Mouse (Mus musculus) CD4-positive, CD25-positive, alpha-beta regulatory T cell, adult 4 months (primary cell): Measurements from ENCODE around the gene Evx1. TPM values are rescaled to one million over a fixed set of nuclear protein-coding genes. Genes with fewer than 3 reads are reported as not detected.
"Not testable (repeated sequence)": the region's sequence is repeated elsewhere in the genome, so short reads cannot be mapped to it uniquely, and the experiment has no call there.

Experiments
- ATAC-seq: one replicate; pipeline ENCODE4 v1.8.0; 2017
- polyA plus RNA-seq, 2 experiments: library from polyadenylated mRNA; unstranded; fragments of 100-300 nt; shearing (Covaris generic); gene quantifications; one replicate each; pipeline ENCODE4 v1.2.1; 2017

The Evx1 gene
- polyA plus RNA-seq, 2 experiments from 2014 or later: not detected

- no peak for ATAC-seq
Measured at GRCm38 (mm10) chr6:52321826-52322315, 8.6 kb downstream of the Evx1 start.

DNA sequence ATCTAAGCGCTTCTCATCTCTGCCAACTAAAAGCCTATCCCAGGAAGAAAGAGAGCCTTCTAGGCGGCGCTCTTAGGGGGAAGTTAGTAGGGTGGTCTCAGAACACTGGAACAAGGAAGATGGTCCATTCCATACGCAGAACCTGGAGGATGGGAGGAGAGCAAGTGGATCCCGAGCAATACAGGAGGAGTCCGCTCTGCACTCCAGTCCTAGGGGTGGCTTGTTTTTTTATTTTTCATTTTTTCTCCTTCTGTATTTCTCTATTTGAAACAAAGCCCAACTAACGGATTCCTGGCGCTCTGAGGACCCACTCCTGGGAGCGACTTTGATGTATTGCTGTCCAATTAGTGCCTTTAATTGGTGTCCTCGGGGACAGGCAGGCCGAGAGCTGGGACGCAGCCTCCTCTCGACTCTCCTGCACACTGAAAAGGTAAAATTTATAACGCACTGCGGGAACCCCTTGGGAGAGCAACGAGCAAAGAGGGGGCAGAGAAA, 9.5 kb downstream of the Evx1 start:
- ATAC-seq: no peak

DNA sequence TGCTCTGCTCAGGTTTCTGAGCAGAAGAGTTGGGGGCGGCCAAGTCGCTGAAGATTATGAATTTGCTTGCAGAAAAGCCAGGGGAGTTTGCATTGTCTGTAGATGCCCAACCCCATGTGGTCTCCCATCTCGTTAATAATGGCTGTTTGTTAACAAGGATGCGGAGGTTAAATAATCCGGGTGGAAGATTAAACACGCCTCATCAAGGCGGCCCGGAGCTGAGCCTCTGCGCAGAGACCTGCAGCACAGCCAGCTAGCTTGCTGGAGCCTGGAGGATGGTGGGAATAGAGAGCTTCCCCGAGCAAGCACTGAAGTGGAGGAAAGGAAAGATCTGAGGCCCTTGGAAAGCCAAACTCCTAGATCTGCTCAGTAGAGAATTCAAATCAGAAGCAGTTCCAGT, 10.0 kb downstream of the Evx1 start:
- ATAC-seq: no peak

GRCm38 (mm10) chr6:52324061-52324460, 10.8 kb downstream of the Evx1 start:
- ATAC-seq: no peak

DNA sequence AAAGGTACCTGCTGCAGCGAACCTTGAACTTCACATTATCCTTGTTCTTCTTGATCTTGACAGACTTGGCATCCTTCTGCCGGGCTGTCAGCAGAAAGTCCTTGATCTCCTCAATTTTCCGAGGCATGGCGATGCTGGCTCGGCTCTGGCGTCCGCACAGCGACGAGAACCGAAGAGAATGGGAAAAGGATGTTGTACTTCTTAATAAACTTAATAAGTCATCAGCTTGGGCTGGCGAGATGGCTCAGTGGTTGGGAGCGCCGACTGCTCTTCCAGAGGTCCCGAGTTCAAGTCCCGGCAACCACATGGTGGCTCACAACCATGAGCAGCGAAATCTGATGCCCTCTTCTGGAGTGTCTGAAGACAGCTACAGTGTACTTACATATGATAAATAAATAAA, 33.5 kb downstream of the Evx1 start:
- not testable (repeated sequence) for ATAC-seq

DNA sequence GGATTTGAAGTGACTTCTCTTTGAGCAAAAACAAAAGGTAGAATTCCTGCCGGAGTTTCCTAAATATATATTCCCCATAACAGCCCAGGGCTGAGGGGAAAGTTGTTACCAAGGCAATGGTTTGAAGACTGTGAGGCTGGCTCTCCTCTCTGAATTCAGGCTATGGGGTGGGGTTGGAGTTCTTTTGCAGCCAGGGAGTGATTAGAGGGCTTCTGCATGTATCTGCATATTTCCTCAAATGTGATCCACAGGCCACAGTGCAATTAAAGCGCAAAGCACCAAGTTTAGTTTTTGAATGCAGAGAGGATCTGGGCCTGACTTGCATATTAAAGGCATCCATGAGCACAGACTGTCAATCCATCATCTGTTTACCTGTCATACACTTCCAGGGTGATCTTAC, 52.7 kb downstream of the Evx1 start:
- ATAC-seq: no peak

GRCm38 (mm10) chr6:52366533-52366932, 53.2 kb downstream of the Evx1 start:
- ATAC-seq: no peak

- no peak for ATAC-seq
Measured at GRCm38 (mm10) chr6:52367067-52367466, 53.8 kb downstream of the Evx1 start.

Other genes starting within 250 kb of the Evx1 start
- not detected for gene Hoxa1, start 155.2 kb upstream of the Evx1 start, polyA plus RNA-seq
- gene Hoxa2, start 148.7 kb upstream of the Evx1 start, polyA plus RNA-seq: not detected
- not detected for gene 5730596B20Rik, start 136.0 kb upstream of the Evx1 start, polyA plus RNA-seq
- not detected for gene Hoxa4, start 121.7 kb upstream of the Evx1 start, polyA plus RNA-seq
- not detected for gene Hoxa5, start 108.9 kb upstream of the Evx1 start, polyA plus RNA-seq
- not detected for gene Hoxa6, start 104.8 kb upstream of the Evx1 start, polyA plus RNA-seq
- gene Hoxa3, start 100.2 kb upstream of the Evx1 start, polyA plus RNA-seq: under 1 TPM in 1 of 2 experiments, not detected in 1; 0.15 TPM
- gene Gm28308, start 100.2 kb upstream of the Evx1 start, polyA plus RNA-seq: not detected
- not detected for gene Hoxa7, start 91.6 kb upstream of the Evx1 start, polyA plus RNA-seq
- under 1 TPM in 1 of 2 experiments, not detected in 1; 0.17 TPM for gene Hoxa9, start 82.4 kb upstream of the Evx1 start, polyA plus RNA-seq
- gene Hoxa10, start 72.6 kb upstream of the Evx1 start, polyA plus RNA-seq: not detected
- gene Hoxa11, start 67.7 kb upstream of the Evx1 start, polyA plus RNA-seq: not detected
- not detected for gene Hoxa13, start 52.6 kb upstream of the Evx1 start, polyA plus RNA-seq